Mouse (Mus musculus): ENCODE results near the gene Irf8.

- TF ChIP-seq POLR2AphosphoS5 (IDR thresholded peaks at IDR 0.05; ENCODE audit: borderline replicate concordance, low read depth, low read length) (no peak), GATA1 (IDR thresholded peaks at IDR 0.05; ENCODE audit: low read depth, low read length) (no peak), CHD2 (IDR thresholded peaks at IDR 0.05; ENCODE audit: low read length) (no peak), CTCF (IDR thresholded peaks at IDR 0.05 in 2 of 3, conservative IDR thresholded peaks at IDR 0.05 in 1 of 3; ENCODE audit: control insufficient read depth in 1 of 3, insufficient read depth in 1 of 3, low read depth in 2 of 3, low read length in 3 of 3, poor library complexity in 1 of 3, severe bottlenecking in 1 of 3) (no peak), MAX (IDR thresholded peaks at IDR 0.05; ENCODE audit: low read length) (no peak), HCFC1 (IDR thresholded peaks at IDR 0.05; ENCODE audit: low read depth, low read length) (no peak), POLR2AphosphoS2 (IDR thresholded peaks at IDR 0.05; ENCODE audit: low read length) (no peak), SMC3 (IDR thresholded peaks at IDR 0.05; ENCODE audit: low read depth, low read length) (no peak), POLR2A (IDR thresholded peaks at IDR 0.05; ENCODE audit: control insufficient read depth in 1 of 2, insufficient read depth in 1 of 2, low read depth in 1 of 2, low read length in 2 of 2, poor library complexity in 1 of 2) (no peak), ELF1 (IDR thresholded peaks at IDR 0.05; ENCODE audit: low read depth, low read length) (no peak), MAZ (IDR thresholded peaks at IDR 0.05; ENCODE audit: low read depth, low read length) (no peak), MYB (IDR thresholded peaks at IDR 0.05; ENCODE audit: low read depth, low read length) (no peak)
Measured at GRCm38 (mm10) chr8:120745226-120745625, 9.1 kb downstream of the Irf8 start.

All from MEL (cell line).